Mouse (Mus musculus) forebrain, embryonic 11.5 days (tissue): ENCODE data around the gene Notch4. TPM values are rescaled to one million over a fixed set of nuclear protein-coding genes. Genes with fewer than 3 reads are reported as not detected.
A peak's percentile ranks its signal among the peaks of the same experiment; 100 is the strongest.

ENCODE experiments used
- ATAC-seq: fragments of 200-750 bp; cut with Nextera tagmentation; replicated peaks from 2 replicates; pipeline ENCODE4 v1.8.0; 2017; ENCODE audit warnings: moderate TSS enrichment; ENCODE audit not compliant: low FRiP score
- DNase-seq: peaks from one replicate; pipeline ENCODE4 v3.0.0-alpha.2; 2017; ENCODE audit warnings: low spot score
- H3K27ac ChIP-seq: fragments of 300-500 bp; sonication (generic); 2 replicates; pipeline ENCODE4 v1.5.1; 2014; ENCODE audit warnings: low read depth, low read length
- H3K27me3 ChIP-seq: fragments of 300-500 bp; sonication (generic); 2 replicates; pipeline ENCODE4 v1.6.1; 2014; ENCODE audit warnings: mild to moderate bottlenecking, low read length, mixed read lengths; ENCODE audit not compliant: control insufficient read depth, insufficient read depth
- H3K36me3 ChIP-seq: fragments of 300-500 bp; sonication (generic); 2 replicates; pipeline ENCODE4 v1.6.1; 2014; ENCODE audit warnings: mild to moderate bottlenecking, low read length, moderate library complexity, mixed read lengths; ENCODE audit not compliant: control insufficient read depth, insufficient read depth
- H3K4me1 ChIP-seq: fragments of 300-500 bp; sonication (generic); replicated peaks from 2 replicates; pipeline ENCODE4 v1.6.1; 2014; ENCODE audit warnings: low read length, mixed read lengths; ENCODE audit not compliant: control insufficient read depth, insufficient read depth
- H3K4me2 ChIP-seq: fragments of 300-500 bp; sonication (generic); 2 replicates; pipeline ENCODE4 v1.6.1; 2014; ENCODE audit warnings: low read depth, mild to moderate bottlenecking, low read length, moderate library complexity, mixed read lengths; ENCODE audit not compliant: severe bottlenecking
- H3K4me3 ChIP-seq: fragments of 300-500 bp; sonication (generic); 2 replicates; pipeline ENCODE4 v1.5.1; 2014; ENCODE audit warnings: low read depth, low read length
- H3K9ac ChIP-seq: fragments of 300-500 bp; sonication (generic); 2 replicates; pipeline ENCODE4 v1.6.1; 2014; ENCODE audit warnings: low read length
- H3K9me3 ChIP-seq: fragments of 300-500 bp; sonication (generic); 2 replicates; pipeline ENCODE4 v1.6.1; 2016; ENCODE audit warnings: low read length, mixed read lengths; ENCODE audit not compliant: control insufficient read depth
- WGBS: fragments of 180-500 bp; shearing (Covaris S2); extraction: QIAGEN DNeasy Blood & Tissue Kit; methylation state at CpG from one replicate; pipeline ENCODE4 v1.1.7; 2014; 5-methylcytosine and 5-hydroxymethylcytosine counted together
- polyA plus RNA-seq: library from polyadenylated mRNA; unstranded; fragments of >200 nt; fragmentation: Nextera tagmentation; extraction: Ambion mirVana; gene quantifications from 2 replicates; pipeline ENCODE4 v1.2.1, GENCODE M21; 2014

Notch4 gene
- polyA plus RNA-seq, 1 experiment from 2014 or later = 5.9 TPM

DNA sequence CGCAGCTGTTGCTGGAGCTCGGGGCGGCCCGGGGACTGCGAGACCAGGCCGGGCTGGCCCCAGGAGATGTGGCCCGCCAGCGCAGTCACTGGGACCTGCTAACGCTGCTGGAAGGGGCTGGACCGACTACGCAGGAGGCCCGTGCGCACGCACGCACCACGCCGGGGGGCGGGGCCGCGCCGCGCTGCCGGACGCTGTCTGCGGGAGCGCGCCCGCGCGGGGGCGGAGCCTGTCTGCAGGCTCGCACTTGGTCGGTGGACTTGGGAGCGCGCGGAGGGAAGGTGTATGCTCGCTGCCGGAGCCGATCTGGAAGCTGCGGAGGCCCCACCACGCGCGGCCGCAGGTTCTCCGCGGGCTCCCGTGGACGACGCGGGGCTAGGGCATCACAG, 23.3 kb downstream of the Notch4 start:
- peak; percentile 81 for ATAC-seq

GRCm38 (mm10) chr17:34587814-34588213, 23.7 kb downstream of the Notch4 start:
- Histone ChIP-seq H3K9ac (peak overlapping the region; percentile 80), H3K9me3 (no peaks in the 10 kb centered on the region), H3K4me2 (peak overlapping the region; percentile 87), H3K27me3 (no peaks in the 10 kb centered on the region), H3K4me1 (peaks cover 36% of the 10 kb centered on the region), H3K27ac (peak overlapping the region; percentile 99), H3K4me3 (peak overlapping the region; percentile 64), H3K36me3 (no peaks in the 10 kb centered on the region)
- DNase-seq = no peak
- no peak for ATAC-seq
- 4% methylated on average over 19 of the region's 19 CpGs for WGBS

More for the DNA sequence above, 23.3 kb downstream of the Notch4 start:
- Histone ChIP-seq H3K27ac (peak overlapping the region; percentile 99), H3K27me3 (no peaks in the 10 kb centered on the region), H3K4me2 (peak overlapping the region; percentile 87), H3K4me3 (peak overlapping the region; percentile 64), H3K9ac (peak overlapping the region; percentile 80), H3K4me1 (peaks cover 36% of the 10 kb centered on the region), H3K9me3 (no peaks in the 10 kb centered on the region), H3K36me3 (no peaks in the 10 kb centered on the region)
- under 1% methylated on average over 50 of the region's 50 CpGs for WGBS
- peak; percentile 98 for DNase-seq

DNA sequence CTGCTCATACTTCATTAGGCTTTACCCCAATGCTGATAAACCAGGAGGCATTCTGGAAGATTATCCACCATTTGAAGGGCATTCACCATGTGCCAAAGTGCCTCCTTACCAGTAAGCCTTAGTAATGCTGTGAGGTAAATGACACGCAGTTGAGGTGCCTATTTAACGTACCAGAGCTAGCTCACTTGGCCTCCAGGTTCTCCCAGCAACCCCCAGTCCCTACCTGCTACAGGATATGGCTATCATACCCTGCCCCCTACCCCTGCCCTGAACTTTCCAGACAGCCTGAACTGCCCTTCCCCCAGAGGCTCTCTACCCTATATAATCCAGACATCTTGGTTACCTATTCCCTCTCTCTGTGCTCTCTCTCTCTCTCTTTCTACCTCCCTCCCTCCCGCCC, 24.7 kb downstream of the Notch4 start:
- Histone ChIP-seq H3K4me3 (no peak overlapping the region), H3K27me3 (no peaks in the 10 kb centered on the region), H3K27ac (no peak overlapping the region), H3K4me2 (no peak overlapping the region), H3K4me1 (peaks cover 36% of the 10 kb centered on the region), H3K36me3 (no peaks in the 10 kb centered on the region), H3K9ac (no peak overlapping the region), H3K9me3 (no peaks in the 10 kb centered on the region)
- DNase-seq = no peak
- no peak for ATAC-seq
- 62% methylated on average over 3 of the region's 3 CpGs for WGBS

GRCm38 (mm10) chr17:34589206-34589605, 25.1 kb downstream of the Notch4 start:
- Histone ChIP-seq H3K4me1 (peaks cover 37% of the 10 kb centered on the region), H3K4me3 (no peak overlapping the region), H3K9me3 (no peaks in the 10 kb centered on the region), H3K27ac (no peak overlapping the region), H3K4me2 (no peak overlapping the region), H3K27me3 (no peaks in the 10 kb centered on the region), H3K9ac (peak overlapping the region; percentile 6; the same call in 1 of the 2 replicates), H3K36me3 (no peaks in the 10 kb centered on the region)
- DNase-seq (no peak), ATAC-seq (no peak)
- WGBS = 56% methylated on average over 7 of the region's 7 CpGs

DNA sequence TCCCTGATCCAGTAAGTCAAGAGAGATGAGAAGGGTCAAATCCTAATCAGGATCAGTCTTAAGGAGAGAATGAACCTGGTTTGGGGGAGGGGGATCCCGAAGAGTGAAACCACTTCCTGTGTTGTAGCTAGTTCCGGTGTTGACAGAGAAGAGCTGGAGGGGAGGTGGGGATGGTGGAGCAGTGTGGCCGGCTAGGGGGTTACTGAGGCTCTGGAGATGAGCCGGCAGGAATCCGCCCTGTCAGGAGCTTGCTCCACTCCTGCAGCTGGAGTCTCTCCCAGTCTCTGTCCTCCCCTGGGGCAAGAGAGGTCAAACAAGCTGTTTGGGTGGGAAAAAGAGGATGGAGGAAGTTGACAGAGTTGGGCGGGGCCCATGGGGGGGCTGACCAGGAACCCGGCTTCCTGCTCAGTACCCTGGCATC, 25.6 kb downstream of the Notch4 start, which contains the start of gene Gpsm3:
Gene Gpsm3, plus strand, starts transcription at position 126 of the 421 bp plus-strand sequence.
- Histone ChIP-seq H3K4me1 (peaks cover 37% of the 10 kb centered on the region), H3K4me3 (no peak within 1 kb of the TSS), H3K9me3 (no peaks in the 10 kb centered on the region), H3K27me3 (no peaks in the 10 kb centered on the region), H3K9ac (peak within 1 kb of the TSS; percentile 99; the same call in 1 of the 2 replicates), H3K4me2 (0 out of 2 replicates have a peak within 1 kb of the TSS, but pooled peaks have one; percentile 15), H3K27ac (peak within 1 kb of the TSS; percentile 100; the same call in 1 of the 2 replicates), H3K36me3 (no peaks in the 10 kb centered on the region)
- 31% methylated on average over 7 of the region's 7 CpGs for WGBS
- no peak for ATAC-seq
- no peak for DNase-seq

DNA sequence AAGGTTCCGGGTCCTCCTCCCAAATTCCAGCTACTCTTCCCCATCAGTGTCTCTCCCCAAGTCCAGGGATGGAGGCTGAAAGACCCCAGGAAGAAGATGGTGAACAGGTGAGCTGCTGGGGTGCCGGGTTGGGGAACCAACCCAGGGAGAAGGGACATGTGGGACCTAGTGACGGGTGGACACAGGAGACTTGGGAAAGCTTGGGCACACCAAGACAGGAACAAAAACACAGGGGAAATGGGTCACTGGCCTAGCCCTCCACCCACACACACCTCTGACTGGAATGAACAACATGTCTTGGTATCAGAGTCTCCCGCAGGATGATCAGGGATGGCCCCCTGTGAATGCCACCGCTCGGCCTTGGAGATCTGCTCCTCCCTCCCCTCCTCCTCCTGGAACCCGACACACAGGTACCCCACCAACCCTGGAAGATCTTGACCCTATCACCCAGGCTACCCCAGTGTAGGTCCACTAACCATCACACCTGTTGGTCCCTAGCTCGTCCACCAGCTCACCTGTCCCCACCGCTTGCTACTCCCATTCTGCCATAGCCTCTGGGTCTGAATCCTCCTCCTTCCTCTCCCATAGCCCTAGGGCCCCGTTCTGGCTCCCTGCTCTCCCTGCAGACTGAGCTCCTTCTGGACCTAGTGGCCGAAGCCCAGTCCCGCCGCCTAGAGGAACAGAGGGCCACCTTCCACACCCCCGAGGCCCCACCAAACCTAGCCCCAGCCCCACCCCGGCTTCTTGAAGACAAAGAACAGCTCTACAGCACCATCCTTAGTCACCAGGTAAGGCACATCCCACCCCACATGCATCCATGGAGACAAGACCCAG, 26.3 kb downstream of the Notch4 start:
- Histone ChIP-seq H3K4me1 (peaks cover 39% of the 10 kb centered on the region), H3K36me3 (no peaks in the 10 kb centered on the region; the same call in 1 of the 2 replicates), H3K9me3 (no peaks in the 10 kb centered on the region), H3K4me2 (peak overlapping the region; percentile 95; the same call in 1 of the 2 replicates), H3K4me3 (no peak overlapping the region), H3K27ac (peak overlapping the region; percentile 100), H3K9ac (peak overlapping the region; percentile 99; the same call in 1 of the 2 replicates), H3K27me3 (no peaks in the 10 kb centered on the region)
- peak; percentile 57 for DNase-seq
- 59% methylated on average over 15 of the region's 15 CpGs for WGBS
- no peak for ATAC-seq

GRCm38 (mm10) chr17:34591029-34591993, 27.2 kb downstream of the Notch4 start, which contains the start of gene Pbx2:
TSS of gene Pbx2 (plus strand) at chr17:34591266.
- Histone ChIP-seq H3K4me2 (peak within 1 kb of the TSS; percentile 95), H3K4me1 (peaks cover 32% of the 10 kb centered on the region), H3K9me3 (no peaks in the 10 kb centered on the region), H3K9ac (peak within 1 kb of the TSS; percentile 99), H3K36me3 (peaks cover 4% of the 10 kb centered on the region), H3K27ac (peak within 1 kb of the TSS; percentile 100), H3K4me3 (peak within 1 kb of the TSS; percentile 85), H3K27me3 (no peaks in the 10 kb centered on the region)
- WGBS = 3% methylated on average over 21 of the region's 21 CpGs
- peak; percentile 85 for DNase-seq
- peak; percentile 44 for ATAC-seq

DNA sequence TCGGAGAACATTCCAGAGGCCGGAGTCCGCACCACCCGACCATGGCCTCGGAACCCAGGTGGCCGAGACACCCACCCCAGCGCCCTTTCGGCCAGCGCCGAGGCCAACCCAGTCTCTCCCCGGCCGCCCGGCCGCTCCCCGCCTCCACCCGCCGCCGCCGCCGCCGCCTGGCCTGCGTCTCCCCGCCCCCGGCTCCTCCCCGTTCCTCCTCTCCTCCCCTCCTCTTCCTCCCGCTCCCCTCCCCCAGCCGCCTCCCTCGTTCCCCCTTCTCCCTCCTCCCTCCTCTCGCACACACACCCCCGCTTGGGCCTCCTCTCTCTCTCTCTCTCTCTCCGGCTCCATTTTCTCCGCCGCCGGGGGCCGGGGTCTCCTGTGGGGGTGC, 27.9 kb downstream of the Notch4 start:
- H3K4me3 ChIP-seq = peak overlapping the region; percentile 85
- ATAC-seq (peak; percentile 63), DNase-seq (peak; percentile 98)
- no peaks in the 10 kb centered on the region for H3K9me3 ChIP-seq
- peak overlapping the region; percentile 99 for H3K9ac ChIP-seq
- peaks cover 32% of the 10 kb centered on the region for H3K4me1 ChIP-seq
- peaks cover 4% of the 10 kb centered on the region for H3K36me3 ChIP-seq
- H3K27ac ChIP-seq = peak overlapping the region; percentile 100
- H3K27me3 ChIP-seq = no peaks in the 10 kb centered on the region
- WGBS = under 1% methylated on average over 24 of the region's 35 CpGs
- H3K4me2 ChIP-seq = peak overlapping the region; percentile 95
